Mouse (Mus musculus): ENCODE data around the gene 2410137M14Rik. TPM values are rescaled to one million over a fixed set of nuclear protein-coding genes. Genes with fewer than 3 reads are reported as not detected.
"Not testable (repeated sequence)": the region's sequence is repeated elsewhere in the genome, so short reads cannot be mapped to it uniquely, and the experiment has no call there.

2410137M14Rik gene
- polyA plus RNA-seq, 1 experiment from 2014 or later: not detected

GRCm38 (mm10) chr17:36992336-36993104 lies 11.5 kb upstream of the 2410137M14Rik start:
- WGBS: 58% methylated on average over 3 of the region's 3 CpGs
- H3K4me1 ChIP-seq (replicated peaks): 0 out of 2 replicates have a peak, but pooled peaks cover 2% of the 10 kb centered on the region
- H3K27me3 ChIP-seq: peaks cover 24% of the 10 kb centered on the region
- H3K4me2 ChIP-seq: no peak overlapping the region
- no peaks in the 10 kb centered on the region for H3K9me3 ChIP-seq
- no peak overlapping the region for H3K27ac ChIP-seq
- no peak overlapping the region for H3K9ac ChIP-seq (replicated peaks)
- H3K4me3 ChIP-seq (replicated peaks): no peak overlapping the region
- ATAC-seq (ENCODE audit: insufficient number of reproducible peaks, insufficient read depth, low FRiP score, low TSS enrichment, low read depth): no peak
- H3K36me3 ChIP-seq: no peaks in the 10 kb centered on the region

- H3K4me1 ChIP-seq (replicated peaks); ATAC-seq (ENCODE audit: insufficient number of reproducible peaks, insufficient read depth, low FRiP score, low TSS enrichment, low read depth); H3K4me3 ChIP-seq (replicated peaks); H3K4me2 ChIP-seq; H3K36me3 ChIP-seq; H3K9ac ChIP-seq (replicated peaks); H3K27ac ChIP-seq; H3K9me3 ChIP-seq: not testable (repeated sequence)
- WGBS: 87% methylated on average over 6 of the region's 6 CpGs
- peaks cover 32% of the 10 kb centered on the region for H3K27me3 ChIP-seq
Measured at GRCm38 (mm10) chr17:36990630-36991029, 9.6 kb upstream of the 2410137M14Rik start.

GRCm38 (mm10) chr17:36989437-36989836 lies 8.4 kb upstream of the 2410137M14Rik start, which contains the start of gene H2-M5:
Gene H2-M5 (minus strand): TSS chr17:36989537.
- 27% methylated on average over 5 of the region's 5 CpGs for WGBS
- no peak within 1 kb of the TSS for H3K9ac ChIP-seq (replicated peaks)
- peak within 1 kb of the TSS; percentile 44 for H3K4me2 ChIP-seq
- peak within 1 kb of the TSS; percentile 23 for H3K4me3 ChIP-seq (replicated peaks)
- no peak within 1 kb of the TSS for H3K27ac ChIP-seq
- H3K4me1 ChIP-seq (replicated peaks): 0 out of 2 replicates have a peak, but pooled peaks cover 2% of the 10 kb centered on the region
- ATAC-seq (ENCODE audit: insufficient number of reproducible peaks, insufficient read depth, low FRiP score, low TSS enrichment, low read depth): no peak
- no peaks in the 10 kb centered on the region for H3K36me3 ChIP-seq
- no peaks in the 10 kb centered on the region for H3K9me3 ChIP-seq
- peaks cover 32% of the 10 kb centered on the region for H3K27me3 ChIP-seq

- WGBS: 4% methylated on average over 24 of the region's 24 CpGs
- Histone ChIP-seq H3K4me2 (peak overlapping the region; percentile 44), H3K4me3 (replicated peaks) (peak overlapping the region; percentile 23)
Measured at GRCm38 (mm10) chr17:36988475-36988874, 7.4 kb upstream of the 2410137M14Rik start.

GRCm38 (mm10) chr17:36982253-36983155 lies 1.5 kb upstream of the 2410137M14Rik start:
- no peak overlapping the region for H3K27ac ChIP-seq
- 26% methylated on average over 5 of the region's 5 CpGs for WGBS
- H3K4me2 ChIP-seq: peak overlapping the region; percentile 49
- H3K4me3 ChIP-seq (replicated peaks): no peak overlapping the region
- H3K4me1 ChIP-seq (replicated peaks): peaks cover 12% of the 10 kb centered on the region
- ATAC-seq (ENCODE audit: insufficient number of reproducible peaks, insufficient read depth, low FRiP score, low TSS enrichment, low read depth): no peak
- no peak overlapping the region for H3K9ac ChIP-seq (replicated peaks)
- H3K36me3 ChIP-seq: no peaks in the 10 kb centered on the region
- H3K27me3 ChIP-seq: peaks cover 11% of the 10 kb centered on the region
- H3K9me3 ChIP-seq: no peaks in the 10 kb centered on the region

More at GRCm38 (mm10) chr17:36988475-36988874, 7.4 kb upstream of the 2410137M14Rik start:
- Histone ChIP-seq H3K9ac (replicated peaks) (no peak overlapping the region), H3K27ac (no peak overlapping the region), H3K4me1 (replicated peaks) (0 out of 2 replicates have a peak, but pooled peaks cover 2% of the 10 kb centered on the region), H3K27me3 (peaks cover 32% of the 10 kb centered on the region), H3K36me3 (no peaks in the 10 kb centered on the region), H3K9me3 (no peaks in the 10 kb centered on the region)
- ATAC-seq (ENCODE audit: insufficient number of reproducible peaks, insufficient read depth, low FRiP score, low TSS enrichment, low read depth): no peak

GRCm38 (mm10) chr17:36981845-36982244 lies 808 bp upstream of the 2410137M14Rik start:
- H3K36me3 ChIP-seq: no peaks in the 10 kb centered on the region
- no peak overlapping the region for H3K27ac ChIP-seq
- ATAC-seq (ENCODE audit: insufficient number of reproducible peaks, insufficient read depth, low FRiP score, low TSS enrichment, low read depth): no peak
- 4% methylated on average over 4 of the region's 4 CpGs for whole genome bisulfite sequencing
- H3K9me3 ChIP-seq: no peaks in the 10 kb centered on the region
- H3K4me3 ChIP-seq (replicated peaks): no peak overlapping the region
- peaks cover 12% of the 10 kb centered on the region for H3K4me1 ChIP-seq (replicated peaks)
- H3K9ac ChIP-seq (replicated peaks): no peak overlapping the region
- H3K4me2 ChIP-seq: peak overlapping the region; percentile 49
- peaks cover 4% of the 10 kb centered on the region; the same call in 1 of the 2 replicates for H3K27me3 ChIP-seq

GRCm38 (mm10) chr17:36973271-36973787 lies 7.7 kb downstream of the 2410137M14Rik start:
- H3K4me1 ChIP-seq (replicated peaks): no peaks in the 10 kb centered on the region
- H3K9me3 ChIP-seq: no peaks in the 10 kb centered on the region
- H3K4me3 ChIP-seq (replicated peaks): no peak overlapping the region
- H3K27me3 ChIP-seq: no peaks in the 10 kb centered on the region
- no peak overlapping the region for H3K9ac ChIP-seq (replicated peaks)
- WGBS: 65% methylated on average over 8 of the region's 8 CpGs
- no peak overlapping the region for H3K27ac ChIP-seq
- no peak for ATAC-seq (ENCODE audit: insufficient number of reproducible peaks, insufficient read depth, low FRiP score, low TSS enrichment, low read depth)
- H3K36me3 ChIP-seq: no peaks in the 10 kb centered on the region
- H3K4me2 ChIP-seq: no peak overlapping the region

- Histone ChIP-seq H3K4me3 (replicated peaks) (no peak overlapping the region), H3K27ac (no peak overlapping the region), H3K4me1 (replicated peaks) (no peaks in the 10 kb centered on the region), H3K27me3 (no peaks in the 10 kb centered on the region), H3K36me3 (no peaks in the 10 kb centered on the region), H3K4me2 (no peak overlapping the region), H3K9ac (replicated peaks) (no peak overlapping the region), H3K9me3 (no peaks in the 10 kb centered on the region)
- no peak for ATAC-seq (ENCODE audit: insufficient number of reproducible peaks, insufficient read depth, low FRiP score, low TSS enrichment, low read depth)
- WGBS: 80% methylated on average over 3 of the region's 3 CpGs
Measured at GRCm38 (mm10) chr17:36972791-36973190, 8.2 kb downstream of the 2410137M14Rik start.

- no peak for ATAC-seq (ENCODE audit: insufficient number of reproducible peaks, insufficient read depth, low FRiP score, low TSS enrichment, low read depth)
- H3K36me3 ChIP-seq: no peaks in the 10 kb centered on the region
- no peak overlapping the region for H3K27ac ChIP-seq
- no peaks in the 10 kb centered on the region for H3K4me1 ChIP-seq (replicated peaks)
- no peak overlapping the region for H3K4me2 ChIP-seq
- H3K27me3 ChIP-seq: no peaks in the 10 kb centered on the region
- H3K4me3 ChIP-seq (replicated peaks): no peak overlapping the region
- no peaks in the 10 kb centered on the region for H3K9me3 ChIP-seq
- no peak overlapping the region for H3K9ac ChIP-seq (replicated peaks)
- 91% methylated on average over 6 of the region's 6 CpGs for WGBS
Measured at GRCm38 (mm10) chr17:36971172-36971850, 9.7 kb downstream of the 2410137M14Rik start.

- Histone ChIP-seq H3K27me3 (no peaks in the 10 kb centered on the region), H3K9me3 (no peaks in the 10 kb centered on the region), H3K4me3 (replicated peaks) (no peak overlapping the region), H3K27ac (no peak overlapping the region), H3K4me2 (no peak overlapping the region), H3K9ac (replicated peaks) (no peak overlapping the region), H3K4me1 (replicated peaks) (no peaks in the 10 kb centered on the region), H3K36me3 (no peaks in the 10 kb centered on the region)
- WGBS: 80% methylated on average over 14 of the region's 14 CpGs
- ATAC-seq (ENCODE audit: insufficient number of reproducible peaks, insufficient read depth, low FRiP score, low TSS enrichment, low read depth): no peak
Measured at GRCm38 (mm10) chr17:36970316-36970890, 10.6 kb downstream of the 2410137M14Rik start.

All from limb, embryonic 12.5 days (tissue).